Mouse (Mus musculus): ENCODE results near the gene Mesp1.
A peak's percentile ranks its signal among the peaks of the same experiment; 100 is the strongest.

Mesp1 gene

DNA sequence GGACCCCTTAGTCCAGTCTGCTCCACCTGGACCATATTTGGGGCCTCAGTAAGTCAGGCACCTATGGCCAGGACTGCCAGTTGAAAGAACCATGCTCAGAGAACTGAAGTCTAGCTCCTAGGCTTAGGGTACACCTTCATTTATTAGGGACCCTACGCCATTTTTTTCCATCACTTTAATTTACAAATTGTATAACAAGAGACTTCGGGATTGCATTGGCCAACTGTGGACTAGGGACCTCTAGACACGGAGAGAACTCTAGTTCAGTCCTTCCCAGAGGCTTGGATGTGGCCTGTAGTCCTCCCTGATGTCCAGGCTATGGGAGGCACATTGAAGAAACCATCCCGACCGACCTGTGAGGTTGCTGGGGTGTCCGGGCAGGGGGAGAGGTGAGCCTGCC lies at the start of gene Mesp1:
TSS of gene Mesp1 (minus strand) at position 101 of the 400 bp plus-strand sequence.
- DNase-seq (ENCODE audit: extremely low spot score, low spot score) = no peak

DNA sequence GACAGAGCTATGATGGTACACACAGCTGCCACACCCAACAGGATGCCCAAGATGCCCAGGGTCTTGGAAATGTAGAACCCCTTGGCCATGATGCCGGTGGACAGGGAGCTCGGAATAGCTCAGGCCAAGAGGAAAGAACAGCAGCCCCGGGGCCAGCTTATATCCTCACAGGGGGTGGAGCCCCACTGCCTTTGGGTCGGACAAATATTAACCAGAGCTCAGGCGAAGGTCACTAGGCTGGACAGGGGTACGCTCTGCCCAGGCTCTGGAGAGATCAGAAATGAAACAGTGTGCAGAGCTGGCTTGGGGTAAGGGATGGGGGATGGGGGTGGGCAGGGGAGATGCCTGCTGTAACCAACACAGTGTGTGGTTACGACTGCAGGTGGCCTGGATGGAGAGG lies 48.6 kb upstream of the Mesp1 start:
- no peak for DNase-seq (ENCODE audit: extremely low spot score, low spot score)

- no peak for DNase-seq (ENCODE audit: extremely low spot score, low spot score)
Measured at GRCm38 (mm10) chr7:79837247-79837646, 43.7 kb upstream of the Mesp1 start.

- no peak for DNase-seq (ENCODE audit: extremely low spot score, low spot score)
Measured at GRCm38 (mm10) chr7:79835196-79835595, 41.6 kb upstream of the Mesp1 start.

GRCm38 (mm10) chr7:79832980-79833379 lies 39.4 kb upstream of the Mesp1 start:
- no peak for DNase-seq (ENCODE audit: extremely low spot score, low spot score)

- no peak for DNase-seq (ENCODE audit: extremely low spot score, low spot score)
Measured at GRCm38 (mm10) chr7:79831585-79831984, 38.0 kb upstream of the Mesp1 start.

DNA sequence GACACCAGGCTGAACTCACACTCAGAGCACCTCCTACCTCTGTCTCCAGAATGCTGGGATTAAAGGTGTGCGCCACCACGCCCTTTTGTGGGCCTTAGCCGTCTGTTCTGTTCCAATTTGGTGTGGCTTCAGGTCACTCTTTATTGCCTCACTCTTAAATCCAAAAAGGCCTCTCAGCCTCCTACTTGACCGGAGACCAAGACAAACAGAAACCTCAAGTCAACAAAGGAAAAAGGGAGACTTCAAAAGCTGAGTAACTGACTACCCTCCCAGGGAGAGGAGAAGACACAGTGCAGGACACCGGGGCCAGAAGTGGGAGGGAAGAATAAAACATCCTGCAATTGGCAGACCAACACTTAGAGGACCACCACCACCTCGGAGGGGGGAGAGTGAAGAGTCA lies 37.6 kb upstream of the Mesp1 start:
- DNase-seq (ENCODE audit: extremely low spot score, low spot score) = no peak

DNA sequence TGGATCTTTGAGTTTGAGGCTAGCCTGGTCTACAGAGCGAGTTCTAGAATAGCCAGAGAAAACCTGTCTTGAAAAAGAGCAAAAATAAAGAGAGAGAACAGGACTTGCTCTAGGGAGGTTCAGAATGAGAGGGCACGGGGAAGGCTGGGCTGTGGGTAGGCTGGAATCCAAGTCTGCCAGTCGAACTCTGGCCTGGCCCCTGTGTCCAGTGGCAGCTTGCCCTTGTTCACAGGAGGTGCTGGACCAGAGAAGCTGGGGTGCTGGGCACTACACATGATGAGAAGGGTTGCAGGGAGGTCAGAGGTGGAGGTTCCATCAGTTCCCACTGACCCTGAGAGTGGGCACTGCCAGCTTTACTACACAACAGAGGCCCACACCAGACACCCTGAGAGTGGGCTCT lies 34.8 kb upstream of the Mesp1 start:
- no peak for DNase-seq (ENCODE audit: extremely low spot score, low spot score)

- no peak for DNase-seq (ENCODE audit: extremely low spot score, low spot score)
Measured at GRCm38 (mm10) chr7:79822092-79822695, 28.6 kb upstream of the Mesp1 start.

- no peak for DNase-seq (ENCODE audit: extremely low spot score, low spot score)
Measured at GRCm38 (mm10) chr7:79819996-79820395, 26.4 kb upstream of the Mesp1 start.

DNA sequence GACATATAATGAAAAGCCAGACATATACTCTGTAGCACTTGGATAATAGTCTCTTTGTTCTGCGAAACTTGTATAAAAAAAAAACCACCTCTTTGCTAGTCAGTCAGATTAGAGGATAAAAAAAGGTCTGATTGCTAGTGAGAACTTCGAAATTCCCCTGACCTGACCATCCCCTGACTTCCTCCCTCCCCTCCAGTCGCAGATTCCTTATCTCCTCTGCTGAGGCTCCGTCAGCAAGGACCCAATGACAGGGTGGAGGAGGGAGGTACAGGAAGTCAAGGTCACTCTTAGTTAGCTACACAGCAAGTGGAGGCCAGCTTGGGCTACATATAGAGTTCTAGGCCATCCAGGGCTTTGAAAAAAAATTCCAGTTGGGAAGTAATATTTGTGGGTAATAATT lies 25.9 kb upstream of the Mesp1 start:
- no peak for DNase-seq (ENCODE audit: extremely low spot score, low spot score)

DNA sequence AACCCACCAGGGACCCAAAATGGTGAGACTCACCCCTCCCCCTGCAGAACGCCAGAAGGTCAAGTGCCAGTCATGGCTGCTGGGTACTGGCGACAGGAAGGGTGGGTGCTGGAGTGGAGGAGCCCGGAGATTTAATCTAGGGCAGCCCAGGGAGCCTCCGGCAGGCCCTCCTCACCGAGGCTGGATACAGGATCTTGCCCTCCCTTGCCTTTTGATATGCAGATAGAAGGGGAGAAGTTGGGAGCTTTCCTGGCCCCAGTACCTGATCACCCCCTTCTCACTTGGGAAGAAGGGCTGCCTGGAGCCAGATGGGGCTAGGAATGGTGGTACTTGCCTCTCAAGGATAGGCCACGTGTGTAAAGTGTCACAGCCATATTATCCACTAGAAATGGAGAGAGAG lies 24.7 kb upstream of the Mesp1 start:
- DNase-seq (ENCODE audit: extremely low spot score, low spot score) = no peak

GRCm38 (mm10) chr7:79813409-79813808 lies 19.8 kb upstream of the Mesp1 start:
- DNase-seq (ENCODE audit: extremely low spot score, low spot score) = no peak

DNA sequence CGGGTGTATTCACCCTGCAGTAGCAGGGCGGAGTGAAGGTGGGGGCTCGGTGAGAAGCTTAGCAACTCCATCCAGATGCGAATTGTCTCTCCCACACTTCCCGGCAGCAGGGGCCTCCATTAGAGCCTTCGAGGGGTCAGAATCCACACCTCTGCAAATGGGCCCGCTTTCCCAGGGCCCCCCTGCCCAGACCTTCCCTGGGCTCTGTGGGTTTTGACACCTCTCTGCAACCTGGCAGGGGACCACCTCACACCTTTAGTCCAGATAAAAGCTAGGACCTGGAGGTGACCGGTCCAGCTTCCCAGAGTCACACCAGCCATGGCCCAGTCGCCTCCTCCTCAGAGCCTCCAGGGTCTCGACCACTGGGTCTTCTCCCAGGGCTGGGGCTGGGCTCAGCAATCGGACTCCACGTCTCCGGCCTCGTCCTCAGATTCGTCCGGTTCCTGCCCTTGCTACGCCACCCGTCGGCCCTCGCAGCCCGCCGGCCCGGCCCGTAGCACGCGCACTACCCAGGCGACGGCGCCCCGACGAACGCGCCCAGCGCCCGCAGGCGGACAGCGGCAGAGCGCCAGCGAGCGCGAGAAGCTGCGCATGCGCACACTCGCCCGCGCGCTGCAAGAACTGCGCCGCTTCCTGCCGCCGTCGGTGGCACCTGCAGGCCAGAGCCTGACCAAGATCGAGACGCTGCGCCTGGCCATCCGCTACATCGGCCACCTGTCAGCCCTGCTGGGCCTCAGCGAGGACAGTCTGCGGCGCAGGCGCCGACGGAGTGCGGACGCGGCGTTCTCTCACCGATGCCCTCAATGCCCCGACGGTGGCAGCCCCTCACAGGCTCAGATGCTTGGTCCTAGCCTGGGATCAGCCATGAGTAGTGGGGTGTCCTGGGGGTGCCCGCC lies 17.3 kb upstream of the Mesp1 start, which contains the start of gene Mesp2:
TSS of gene Mesp2 (plus strand) at position 117 of the 896 bp plus-strand sequence.
- peak; percentile 79 for DNase-seq (ENCODE audit: extremely low spot score, low spot score)

- DNase-seq (ENCODE audit: extremely low spot score, low spot score) = no peak
Measured at GRCm38 (mm10) chr7:79808561-79808960, 15.0 kb upstream of the Mesp1 start.

DNA sequence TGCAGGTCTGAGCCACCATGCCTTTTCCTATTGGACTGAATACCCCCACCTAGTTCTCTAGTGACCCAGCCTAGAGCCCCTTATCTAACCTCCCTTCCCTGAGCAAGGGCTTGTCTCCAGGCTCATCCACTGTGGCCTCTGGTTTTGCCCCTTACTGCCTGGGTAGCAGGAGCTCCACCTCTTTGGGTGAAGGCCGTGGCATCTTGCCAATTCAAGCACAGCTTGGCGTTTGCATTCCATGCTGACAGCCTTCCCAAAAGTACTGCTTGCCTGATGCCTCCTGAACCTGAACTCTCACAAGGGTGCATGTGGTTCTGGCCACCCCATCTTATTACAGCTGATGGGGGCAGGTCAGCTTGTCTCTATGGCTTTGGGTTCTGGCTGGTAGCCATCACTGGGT lies 10.3 kb upstream of the Mesp1 start:
- no peak for DNase-seq (ENCODE audit: extremely low spot score, low spot score)

- DNase-seq (ENCODE audit: extremely low spot score, low spot score) = no peak
Measured at GRCm38 (mm10) chr7:79802037-79802436, 8.4 kb upstream of the Mesp1 start.

GRCm38 (mm10) chr7:79801391-79801790 lies 7.8 kb upstream of the Mesp1 start:
- DNase-seq (ENCODE audit: extremely low spot score, low spot score) = no peak

GRCm38 (mm10) chr7:79800336-79800735 lies 6.7 kb upstream of the Mesp1 start:
- DNase-seq (ENCODE audit: extremely low spot score, low spot score) = no peak

DNA sequence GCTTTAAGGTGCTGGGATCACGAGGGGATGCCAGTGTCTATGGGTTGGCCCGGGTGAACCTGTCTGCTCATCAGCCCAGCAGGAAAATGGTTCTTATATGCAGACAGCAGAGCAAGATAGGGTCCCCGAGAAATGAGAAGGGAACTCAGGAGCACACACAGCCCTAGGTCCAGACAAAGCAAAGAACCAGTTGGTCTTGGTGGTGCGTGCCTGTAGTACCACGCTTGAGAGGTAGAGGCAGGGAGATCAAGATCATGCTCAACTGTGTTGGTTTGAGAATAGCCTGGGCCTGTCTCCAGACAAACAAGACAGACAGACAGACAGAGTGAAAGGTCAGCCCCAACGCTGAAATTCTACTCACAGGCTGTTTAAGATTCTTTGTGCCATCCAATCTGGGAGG lies 5.9 kb upstream of the Mesp1 start:
- DNase-seq (ENCODE audit: extremely low spot score, low spot score) = no peak

DNA sequence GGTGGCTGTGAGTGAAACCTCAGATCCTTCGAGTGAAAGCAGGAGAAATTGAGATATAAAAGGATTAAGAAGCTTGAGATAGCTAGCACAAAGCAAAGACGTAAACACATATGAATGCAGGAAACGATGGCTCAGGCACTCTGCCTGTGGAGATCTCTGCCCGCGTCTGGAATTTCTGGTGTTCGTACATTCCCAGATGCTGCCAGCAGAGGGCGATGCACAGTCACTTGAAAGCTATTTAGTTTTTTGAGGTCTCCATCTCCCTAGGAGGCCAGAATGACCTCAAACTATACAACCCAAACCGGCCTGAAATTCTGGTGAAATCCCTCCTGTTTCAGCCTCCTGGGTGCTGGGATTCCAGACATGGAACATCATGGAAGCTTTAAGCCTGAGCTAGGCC lies 5.5 kb upstream of the Mesp1 start:
- peak; percentile 88 for DNase-seq (ENCODE audit: extremely low spot score, low spot score)

DNA sequence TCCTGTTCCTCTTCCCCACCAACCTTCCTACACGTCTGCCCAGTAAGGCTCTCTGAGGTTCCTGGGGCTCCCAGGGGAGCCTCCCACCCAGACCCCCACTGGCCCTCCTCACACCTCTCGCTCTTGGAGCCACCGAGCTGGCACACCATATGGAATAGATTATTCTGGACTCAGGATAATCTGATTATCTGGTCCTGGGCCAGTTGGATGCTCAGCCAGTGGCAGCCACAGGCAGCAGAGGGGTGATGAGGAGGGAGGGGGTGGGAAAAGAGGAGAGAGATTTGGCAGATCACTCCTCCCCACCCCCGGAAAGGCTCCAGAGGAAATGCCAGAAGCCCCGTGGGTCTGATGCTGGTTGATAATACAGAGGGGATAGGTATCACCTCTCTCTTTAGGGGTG lies 5.0 kb upstream of the Mesp1 start:
- DNase-seq (ENCODE audit: extremely low spot score, low spot score) = no peak
